Mouse (Mus musculus) hindlimb bud, embryonic 11.5 days (tissue): Measurements from ENCODE around the gene Tpcn2.
A peak's percentile ranks its signal among the peaks of the same experiment; 100 is the strongest.

Experiments
- DNase-seq: peaks from one replicate; pipeline ENCODE4 v3.0.0-alpha.2; 2012; ENCODE audit warnings: low read depth, low spot score; ENCODE audit errors: extremely low spot score

The Tpcn2 gene

GRCm38 (mm10) chr7:145283487-145284187 lies at the start of gene Tpcn2:
Gene Tpcn2, minus strand, starts transcription at chr7:145284011.
- peak; percentile 94 for DNase-seq

- DNase-seq = no peak
These were observed 48.7 kb upstream of the Tpcn2 start for GRCm38 (mm10) chr7:145332376-145333041.

- no peak for DNase-seq
These were observed 46.8 kb upstream of the Tpcn2 start for GRCm38 (mm10) chr7:145330641-145331040.

GRCm38 (mm10) chr7:145329982-145330381 lies 46.2 kb upstream of the Tpcn2 start:
- no peak for DNase-seq

- DNase-seq = no peak
These were observed 41.9 kb upstream of the Tpcn2 start for GRCm38 (mm10) chr7:145325697-145326096.

- no peak for DNase-seq
These were observed 39.8 kb upstream of the Tpcn2 start for GRCm38 (mm10) chr7:145323607-145324006.

- no peak for DNase-seq
These were observed 35.7 kb upstream of the Tpcn2 start for GRCm38 (mm10) chr7:145319481-145319880.

GRCm38 (mm10) chr7:145317522-145317921 lies 33.7 kb upstream of the Tpcn2 start:
- DNase-seq = no peak

GRCm38 (mm10) chr7:145314785-145315411 lies 31.1 kb upstream of the Tpcn2 start, which contains the start of gene Mrgprd:
Gene Mrgprd, plus strand, starts transcription at chr7:145314835.
- DNase-seq = no peak

GRCm38 (mm10) chr7:145312137-145312536 lies 28.3 kb upstream of the Tpcn2 start:
- DNase-seq = no peak

- no peak for DNase-seq
These were observed 26.7 kb upstream of the Tpcn2 start for GRCm38 (mm10) chr7:145310526-145310925.

- DNase-seq = no peak
These were observed 26.1 kb upstream of the Tpcn2 start for GRCm38 (mm10) chr7:145309877-145310276.

- DNase-seq = no peak
These were observed 25.1 kb upstream of the Tpcn2 start for GRCm38 (mm10) chr7:145308866-145309265.

GRCm38 (mm10) chr7:145308061-145308675 lies 24.4 kb upstream of the Tpcn2 start:
- no peak for DNase-seq

GRCm38 (mm10) chr7:145307636-145308035 lies 23.8 kb upstream of the Tpcn2 start:
- no peak for DNase-seq

GRCm38 (mm10) chr7:145304153-145304552 lies 20.3 kb upstream of the Tpcn2 start:
- DNase-seq = no peak

- DNase-seq = no peak
These were observed 18.9 kb upstream of the Tpcn2 start for GRCm38 (mm10) chr7:145302488-145303285.

GRCm38 (mm10) chr7:145301341-145302005 lies 17.7 kb upstream of the Tpcn2 start:
- no peak for DNase-seq

- no peak for DNase-seq
These were observed 17.2 kb upstream of the Tpcn2 start for GRCm38 (mm10) chr7:145301008-145301340.

- no peak for DNase-seq
These were observed 16.7 kb upstream of the Tpcn2 start, which contains the start of gene Mrgprf for GRCm38 (mm10) chr7:145300321-145301007. Gene Mrgprf, plus strand, starts transcription at chr7:145300828.
